ENCODE assay signal across 8 mouse cellular contexts in the genomic region with DNA sequence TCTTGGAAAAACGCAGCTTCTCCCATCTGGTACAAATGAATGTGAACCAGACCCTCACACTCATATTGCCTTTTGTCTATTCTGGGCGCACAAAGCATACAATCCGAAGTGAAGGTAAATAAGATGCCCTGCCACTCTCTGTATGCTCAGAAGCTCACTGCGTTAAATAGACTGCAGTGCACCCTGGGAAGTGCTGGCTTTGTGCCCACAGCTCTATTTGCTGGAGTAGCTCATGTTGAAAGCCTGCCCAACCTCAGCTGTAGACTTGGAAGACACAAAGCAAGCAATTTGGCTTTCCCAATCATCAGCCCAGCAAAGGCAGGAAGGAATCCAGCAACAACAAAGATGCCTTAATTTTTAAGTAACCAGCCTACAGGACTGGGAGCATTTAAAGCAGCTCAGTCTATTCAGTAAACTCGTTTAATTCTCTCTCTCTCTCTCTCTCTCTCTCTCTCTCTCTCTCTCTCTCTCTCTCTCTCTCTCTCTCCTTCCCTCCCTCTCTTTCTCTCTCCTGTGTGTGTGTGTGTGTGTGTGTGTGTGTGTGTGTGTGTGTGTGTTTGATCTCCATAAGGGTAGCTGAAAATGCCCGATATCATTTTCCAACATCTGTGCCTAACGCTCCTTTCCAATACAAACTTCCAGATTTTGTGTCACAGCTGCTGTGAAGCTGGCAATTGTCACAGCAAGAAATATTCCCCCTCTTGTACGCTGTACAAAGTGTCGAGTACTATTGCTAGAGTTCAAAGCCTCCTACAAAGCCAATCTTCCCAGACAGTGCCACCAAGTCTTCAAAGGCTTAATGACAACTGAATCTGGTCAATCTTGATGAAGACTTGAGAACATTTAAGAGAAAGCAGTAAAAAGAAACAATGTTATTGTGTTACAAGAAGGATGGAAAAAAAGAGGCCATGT.
DNase-seq lines count a peak whose midpoint lies in the region; ATAC-seq lines count a peak whose summit lies in the region.

No protein-coding gene starts in this region.

- H3K4me1 ChIP-seq in limb, embryonic 11.5 days (ENCODE audit: control insufficient read depth, insufficient read depth, low read length): no peaks in the 10 kb centered on the region
- no peaks in the 10 kb centered on the region for H3K4me1 ChIP-seq in limb, embryonic 10.5 days
- 0 out of 2 replicates have a peak, but pooled peaks cover 4% of the 10 kb centered on the region for H3K4me1 ChIP-seq in midbrain, embryonic 12.5 days
- H3K4me1 ChIP-seq in stomach, embryonic 16.5 days (ENCODE audit: control insufficient read depth, insufficient read depth, low read length): no peaks in the 10 kb centered on the region

- H3K4me2 ChIP-seq in limb, embryonic 11.5 days (ENCODE audit: low read depth, severe bottlenecking): no peak overlapping the region
- no peak overlapping the region for H3K4me2 ChIP-seq in midbrain, embryonic 12.5 days (replicated peaks)
- no peak overlapping the region for H3K4me2 ChIP-seq in stomach, embryonic 16.5 days (ENCODE audit: low read depth, low read length)

- H3K9me3 ChIP-seq in limb, embryonic 11.5 days (ENCODE audit: control insufficient read depth, low read length): no peaks in the 10 kb centered on the region
- no peaks in the 10 kb centered on the region for H3K9me3 ChIP-seq in limb, embryonic 10.5 days (replicated peaks)
- no peaks in the 10 kb centered on the region for H3K9me3 ChIP-seq in midbrain, embryonic 12.5 days
- no peaks in the 10 kb centered on the region for H3K9me3 ChIP-seq in stomach, embryonic 16.5 days (replicated peaks; ENCODE audit: control insufficient read depth, low read length)

- no peak overlapping the region for H3K4me3 ChIP-seq in limb, embryonic 11.5 days (ENCODE audit: low read depth, low read length)
- H3K4me3 ChIP-seq in limb, embryonic 10.5 days: no peak overlapping the region
- no peak overlapping the region for H3K4me3 ChIP-seq in midbrain, embryonic 12.5 days
- H3K4me3 ChIP-seq in stomach, embryonic 16.5 days (replicated peaks; ENCODE audit: low read length): no peak overlapping the region

- DNase-seq in limb, embryonic 11.5 days (ENCODE audit: low spot score): peak; percentile 23
- DNase-seq in limb, embryonic 10.5 days (ENCODE audit: low spot score): no peak
- DNase-seq in cerebellum, postnatal 36 days: peak; percentile 14 to 18
- peak; percentile 24 for DNase-seq in gastrocnemius, postnatal 25 days
- peak; percentile 87 for DNase-seq in layer of hippocampus, adult 9-11 months
- no peak for DNase-seq in thymus, postnatal 0 days (ENCODE audit: low spot score)

- H3K27ac ChIP-seq in limb, embryonic 11.5 days (replicated peaks; ENCODE audit: low read depth, low read length): no peak overlapping the region
- no peak overlapping the region for H3K27ac ChIP-seq in limb, embryonic 10.5 days
- peak overlapping the region; percentile 42 for H3K27ac ChIP-seq in midbrain, embryonic 12.5 days (replicated peaks)
- H3K27ac ChIP-seq in stomach, embryonic 16.5 days (ENCODE audit: low read length): no peak overlapping the region

- ATAC-seq in limb, embryonic 11.5 days (ENCODE audit: insufficient number of reproducible peaks, low FRiP score, low TSS enrichment, low read depth): no peak
- ATAC-seq in midbrain, embryonic 12.5 days (ENCODE audit: low FRiP score, low read depth): peak; percentile 91
- ATAC-seq in stomach, embryonic 16.5 days (ENCODE audit: insufficient read depth, low FRiP score): peak; percentile 69

- H3K36me3 ChIP-seq in limb, embryonic 11.5 days (ENCODE audit: control insufficient read depth, insufficient read depth, low read length): no peaks in the 10 kb centered on the region
- no peaks in the 10 kb centered on the region for H3K36me3 ChIP-seq in limb, embryonic 10.5 days
- H3K36me3 ChIP-seq in midbrain, embryonic 12.5 days: no peaks in the 10 kb centered on the region
- H3K36me3 ChIP-seq in stomach, embryonic 16.5 days (ENCODE audit: control insufficient read depth, insufficient read depth, low read length): no peaks in the 10 kb centered on the region

- H3K9ac ChIP-seq in limb, embryonic 11.5 days (ENCODE audit: low read length): no peak overlapping the region
- no peak overlapping the region for H3K9ac ChIP-seq in midbrain, embryonic 12.5 days (replicated peaks)
- no peak overlapping the region for H3K9ac ChIP-seq in stomach, embryonic 16.5 days (ENCODE audit: low read length)

- 76% methylated on average over 9 of the region's 9 CpGs for WGBS in limb, embryonic 11.5 days
- WGBS in limb, embryonic 10.5 days: 86% methylated on average over 9 of the region's 9 CpGs
- WGBS in midbrain, embryonic 12.5 days: 60% methylated on average over 9 of the region's 9 CpGs
- 43% methylated on average over 9 of the region's 9 CpGs for WGBS in stomach, embryonic 16.5 days

- H3K27me3 ChIP-seq in limb, embryonic 11.5 days (ENCODE audit: control insufficient read depth, insufficient read depth, low read length): no peaks in the 10 kb centered on the region
- no peaks in the 10 kb centered on the region for H3K27me3 ChIP-seq in limb, embryonic 10.5 days (ENCODE audit: low read depth, poor library complexity, severe bottlenecking)
- no peaks in the 10 kb centered on the region for H3K27me3 ChIP-seq in midbrain, embryonic 12.5 days
- no peaks in the 10 kb centered on the region for H3K27me3 ChIP-seq in stomach, embryonic 16.5 days (ENCODE audit: control insufficient read depth, insufficient read depth, low read length)

Comparison
In these comparisons a context has a peak if more than half of its experiments do, and no peak if none do; other contexts are left out.
1. DNase-seq: peak in limb, embryonic 11.5 days (single experiment), cerebellum, postnatal 36 days (2 of 2), gastrocnemius, postnatal 25 days (single experiment) and layer of hippocampus, adult 9-11 months (single experiment); none in limb, embryonic 10.5 days (single experiment) and thymus, postnatal 0 days (single experiment).